Mouse (Mus musculus) cerebellum, adult 2 months (tissue): Measurements from ENCODE around the gene Akt1s1.

ENCODE experiments used
- CTCF ChIP-seq: fragments of 200-500 bp; IDR thresholded peaks from 2 replicates; pipeline ENCODE4 v1.5.1; 2011; ENCODE audit warnings: low read depth, mild to moderate bottlenecking, control low read depth, low read length, moderate library complexity, borderline replicate concordance; ENCODE audit not compliant: insufficient read depth
- POLR2A ChIP-seq: fragments of 200-500 bp; IDR thresholded peaks from 2 replicates; pipeline ENCODE4 v1.6.1; 2011; ENCODE audit warnings: low read length, control low read depth, borderline replicate concordance; ENCODE audit not compliant: insufficient read depth

GRCm38 (mm10) chr7:44840426-44840825, 8.4 kb upstream of the Akt1s1 start:
- TF ChIP-seq CTCF (no peak), POLR2A (no peak; the same call in 1 of the 2 replicates)
